Mouse (Mus musculus) heart, embryonic 11.5 days (tissue): Measurements from ENCODE around the gene Gm28051. TPM values are rescaled to one million over a fixed set of nuclear protein-coding genes. Genes with fewer than 3 reads are reported as not detected.

ENCODE experiments used
- ATAC-seq: fragments of 200-750 bp; cut with Nextera tagmentation; replicated peaks from 2 replicates; pipeline ENCODE4 v1.8.0; 2017; ENCODE audit warnings: moderate library complexity; ENCODE audit not compliant: insufficient number of reproducible peaks, low FRiP score, low TSS enrichment
- H3K27ac ChIP-seq: fragments of 300-500 bp; sonication (generic); 2 replicates; pipeline ENCODE4 v1.5.1; 2014; ENCODE audit warnings: mild to moderate bottlenecking, low read depth, low read length
- H3K27me3 ChIP-seq: fragments of 300-500 bp; sonication (generic); 2 replicates; pipeline ENCODE4 v1.6.1; 2014; ENCODE audit warnings: mild to moderate bottlenecking, low read length, mixed read lengths; ENCODE audit not compliant: control insufficient read depth, insufficient read depth
- H3K36me3 ChIP-seq: fragments of 300-500 bp; sonication (generic); 2 replicates; pipeline ENCODE4 v1.6.1; 2014; ENCODE audit warnings: mild to moderate bottlenecking, low read length, moderate library complexity, mixed read lengths; ENCODE audit not compliant: control insufficient read depth, insufficient read depth
- H3K4me1 ChIP-seq: fragments of 300-500 bp; sonication (generic); 2 replicates; pipeline ENCODE4 v1.6.1; 2014; ENCODE audit warnings: low read length; ENCODE audit not compliant: control insufficient read depth, insufficient read depth
- H3K4me2 ChIP-seq: fragments of 300-500 bp; sonication (generic); 2 replicates; pipeline ENCODE4 v1.6.1; 2014; ENCODE audit warnings: mild to moderate bottlenecking, moderate library complexity
- H3K4me3 ChIP-seq: fragments of 300-500 bp; sonication (generic); 2 replicates; pipeline ENCODE4 v1.5.1; 2014; ENCODE audit warnings: low read depth, low read length
- H3K9ac ChIP-seq: fragments of 300-500 bp; sonication (generic); 2 replicates; pipeline ENCODE4 v1.6.1; 2014; ENCODE audit warnings: mild to moderate bottlenecking, low read depth, low read length, moderate library complexity
- H3K9me3 ChIP-seq: fragments of 300-500 bp; sonication (generic); replicated peaks from 2 replicates; pipeline ENCODE4 v1.6.1; 2016; ENCODE audit warnings: low read length; ENCODE audit not compliant: control insufficient read depth
- WGBS: fragments of 180-500 bp; shearing (Covaris S2); extraction: QIAGEN DNeasy Blood & Tissue Kit; methylation state at CpG from one replicate; pipeline ENCODE4 v1.1.7; 2014; ENCODE audit not compliant: insufficient replicate concordance; 5-methylcytosine and 5-hydroxymethylcytosine counted together
- polyA plus RNA-seq: library from polyadenylated mRNA; unstranded; fragments of >200 nt; fragmentation: Nextera tagmentation; extraction: Ambion mirVana; gene quantifications from 2 replicates; pipeline ENCODE4 v1.2.1, GENCODE M21; 2014

Gene Gm28051
- polyA plus RNA-seq, 1 experiment from 2014 or later = not detected

DNA sequence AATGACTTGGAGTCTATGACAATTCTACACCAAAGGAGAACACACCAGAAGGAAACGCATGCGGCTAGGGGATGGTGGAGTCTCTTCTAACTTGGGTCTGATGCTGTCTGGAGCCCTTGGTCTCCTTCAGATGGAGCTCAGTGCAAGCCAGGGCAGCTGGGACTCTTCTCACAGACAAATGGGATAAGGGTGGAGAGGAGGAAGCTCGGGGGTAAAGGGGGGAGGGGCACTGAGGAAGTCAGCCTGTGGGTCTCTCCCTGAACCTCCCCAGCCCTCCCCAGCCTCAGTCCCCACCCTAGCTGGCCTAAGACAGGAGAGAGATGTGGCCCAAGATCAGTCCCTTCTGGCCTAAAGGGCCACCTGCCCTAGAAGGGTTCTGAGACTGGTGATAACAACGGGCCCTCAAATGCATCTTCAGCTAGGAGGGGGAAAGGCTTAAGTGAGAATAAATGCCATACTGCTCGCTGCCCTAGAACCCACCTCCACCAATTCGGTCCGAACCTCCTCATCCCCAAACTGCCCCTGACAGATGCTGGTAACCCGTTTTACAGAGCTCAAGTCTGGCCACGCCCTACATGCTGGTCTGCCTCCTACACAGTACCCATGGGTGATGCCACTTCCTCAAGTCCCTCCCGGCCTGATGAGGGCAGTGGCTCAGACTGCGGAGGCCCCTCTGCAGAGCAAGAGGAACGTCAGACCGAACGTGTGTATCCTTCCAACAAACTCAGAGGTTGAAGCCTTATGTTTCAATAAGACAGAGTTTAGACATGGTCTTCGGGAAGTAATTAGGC is 67.6 kb downstream of the Gm28051 start:
- H3K36me3 ChIP-seq = no peaks in the 10 kb centered on the region
- no peak overlapping the region for H3K27ac ChIP-seq
- H3K4me3 ChIP-seq = no peak overlapping the region
- H3K4me2 ChIP-seq = no peak overlapping the region
- no peaks in the 10 kb centered on the region for H3K27me3 ChIP-seq
- WGBS = 79% methylated on average over 15 of the region's 15 CpGs
- no peak overlapping the region for H3K9ac ChIP-seq
- peaks cover 4% of the 10 kb centered on the region; the same call in 1 of the 2 replicates for H3K4me1 ChIP-seq
- no peak for ATAC-seq
- H3K9me3 ChIP-seq = no peaks in the 10 kb centered on the region

DNA sequence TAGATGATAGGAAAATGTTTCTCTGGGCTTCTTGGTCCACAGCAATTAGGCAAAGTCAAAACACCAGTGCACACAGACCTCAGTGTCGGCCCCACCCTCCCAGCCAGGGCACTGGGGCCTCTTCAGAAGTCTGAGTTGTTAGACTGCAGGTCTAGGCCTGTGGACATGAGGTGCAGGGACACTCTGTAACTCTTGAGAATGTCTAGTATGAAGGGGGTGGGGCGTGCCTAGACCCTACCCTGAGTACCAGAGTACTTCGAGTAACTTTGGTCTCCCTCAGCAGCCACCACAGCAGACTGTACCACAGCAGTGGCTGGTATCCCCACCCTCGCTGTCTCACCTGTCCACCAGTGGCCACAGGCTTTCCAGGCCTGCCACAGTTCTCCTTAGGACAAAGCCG is 71.2 kb downstream of the Gm28051 start:
- ATAC-seq = no peak
- Histone ChIP-seq H3K4me1 (peaks cover 15% of the 10 kb centered on the region), H3K27me3 (no peaks in the 10 kb centered on the region), H3K27ac (no peak overlapping the region), H3K36me3 (no peaks in the 10 kb centered on the region), H3K4me3 (no peak overlapping the region), H3K9me3 (no peaks in the 10 kb centered on the region), H3K4me2 (no peak overlapping the region), H3K9ac (no peak overlapping the region)
- WGBS = 83% methylated on average over 5 of the region's 5 CpGs

GRCm38 (mm10) chr12:102685523-102685931 is 72.0 kb downstream of the Gm28051 start:
- H3K9me3 ChIP-seq = no peaks in the 10 kb centered on the region
- H3K4me3 ChIP-seq = no peak overlapping the region
- ATAC-seq = no peak
- H3K4me1 ChIP-seq = peaks cover 15% of the 10 kb centered on the region
- 60% methylated on average over 9 of the region's 9 CpGs for WGBS
- H3K4me2 ChIP-seq = no peak overlapping the region
- no peak overlapping the region for H3K27ac ChIP-seq
- H3K27me3 ChIP-seq = no peaks in the 10 kb centered on the region
- H3K9ac ChIP-seq = no peak overlapping the region
- no peaks in the 10 kb centered on the region for H3K36me3 ChIP-seq

DNA sequence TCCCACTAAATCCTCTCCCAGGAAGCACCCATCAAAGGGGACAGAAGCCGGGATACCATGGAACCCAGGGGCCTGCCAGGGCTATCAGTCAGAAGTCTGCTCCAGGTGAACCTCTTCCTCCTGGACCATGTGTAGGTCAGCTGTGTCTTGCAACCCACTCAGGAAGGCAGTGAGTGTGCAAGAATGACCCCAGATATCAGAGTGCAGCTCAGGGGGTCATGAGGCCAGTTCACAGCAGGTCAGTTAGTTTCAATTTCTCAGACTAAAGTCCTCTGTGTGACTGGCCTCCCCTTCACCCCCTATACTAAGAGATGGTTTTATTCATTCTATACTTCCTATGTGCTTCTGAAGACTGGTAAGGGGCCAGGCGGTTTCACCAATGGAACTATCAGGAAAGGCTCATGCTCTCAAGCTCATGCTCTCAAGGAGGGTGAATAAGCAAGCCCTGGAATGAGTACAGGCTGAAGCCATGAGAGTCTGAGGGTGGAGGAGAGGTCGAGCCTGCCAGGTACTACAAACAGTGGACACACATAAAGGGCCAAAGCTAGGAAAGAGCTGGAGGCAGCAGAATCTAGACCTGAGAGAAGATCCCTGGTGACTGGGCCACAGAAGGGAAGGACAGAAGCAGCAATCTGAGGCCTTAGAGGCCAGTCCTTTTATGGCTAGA is 72.7 kb downstream of the Gm28051 start:
- no peaks in the 10 kb centered on the region for H3K27me3 ChIP-seq
- no peak overlapping the region for H3K4me2 ChIP-seq
- H3K27ac ChIP-seq = no peak overlapping the region
- 74% methylated on average over 3 of the region's 3 CpGs for WGBS
- no peak for ATAC-seq
- H3K4me3 ChIP-seq = no peak overlapping the region
- no peaks in the 10 kb centered on the region for H3K9me3 ChIP-seq
- H3K9ac ChIP-seq = no peak overlapping the region
- H3K4me1 ChIP-seq = peaks cover 15% of the 10 kb centered on the region
- no peaks in the 10 kb centered on the region for H3K36me3 ChIP-seq

DNA sequence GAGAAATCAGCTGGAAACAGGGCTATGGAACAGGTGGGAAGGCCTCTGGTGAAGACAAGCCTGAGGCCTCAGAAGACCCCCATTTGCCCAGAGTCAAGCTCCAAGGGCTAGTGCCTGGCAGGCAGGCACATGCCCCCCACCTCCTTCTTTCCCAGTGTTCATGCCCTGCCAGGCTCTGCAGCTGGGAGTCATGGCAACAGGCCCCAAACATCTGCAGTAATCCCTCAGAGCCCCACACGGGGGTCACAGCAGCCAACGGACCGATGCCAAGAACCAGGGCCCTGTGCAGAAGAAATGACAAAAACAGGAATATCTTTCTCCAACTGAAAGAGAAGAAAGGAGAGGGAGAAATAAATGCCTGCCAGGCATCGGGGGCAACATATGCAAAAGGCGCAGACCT is 73.6 kb downstream of the Gm28051 start:
- H3K9ac ChIP-seq = no peak overlapping the region
- H3K4me2 ChIP-seq = no peak overlapping the region
- no peaks in the 10 kb centered on the region for H3K9me3 ChIP-seq
- WGBS = 78% methylated on average over 5 of the region's 5 CpGs
- no peak overlapping the region for H3K27ac ChIP-seq
- H3K27me3 ChIP-seq = no peaks in the 10 kb centered on the region
- peaks cover 12% of the 10 kb centered on the region for H3K4me1 ChIP-seq
- no peak overlapping the region for H3K4me3 ChIP-seq
- no peak for ATAC-seq
- no peaks in the 10 kb centered on the region for H3K36me3 ChIP-seq

DNA sequence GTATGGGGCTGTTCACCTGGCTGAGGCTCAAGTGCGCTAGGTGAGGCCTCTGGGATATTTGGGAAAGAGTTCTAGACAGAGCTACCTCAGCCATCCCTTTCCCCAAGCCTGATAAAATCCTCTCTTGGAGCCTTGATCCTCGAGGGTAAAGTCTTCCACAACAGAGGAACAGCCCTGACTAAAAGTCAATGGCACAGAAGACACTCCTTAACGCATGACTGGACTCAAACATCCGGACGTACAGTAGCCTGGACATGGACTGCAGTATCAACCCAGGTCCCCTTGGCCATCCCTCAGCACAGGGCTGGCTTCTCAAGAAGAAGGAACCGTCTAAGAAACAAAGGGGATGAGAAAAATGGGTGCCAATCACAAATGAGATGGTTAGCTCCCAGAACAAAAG is 74.1 kb downstream of the Gm28051 start:
- Histone ChIP-seq H3K4me1 (peaks cover 12% of the 10 kb centered on the region), H3K4me3 (no peak overlapping the region), H3K4me2 (no peak overlapping the region), H3K9ac (no peak overlapping the region), H3K9me3 (no peaks in the 10 kb centered on the region), H3K27me3 (no peaks in the 10 kb centered on the region), H3K27ac (no peak overlapping the region), H3K36me3 (no peaks in the 10 kb centered on the region)
- ATAC-seq = no peak
- 80% methylated on average over 6 of the region's 6 CpGs for WGBS

- H3K9me3 ChIP-seq = no peaks in the 10 kb centered on the region
- H3K4me2 ChIP-seq = no peak overlapping the region
- peaks cover 12% of the 10 kb centered on the region for H3K4me1 ChIP-seq
- H3K9ac ChIP-seq = no peak overlapping the region
- no peak overlapping the region for H3K27ac ChIP-seq
- H3K27me3 ChIP-seq = no peaks in the 10 kb centered on the region
- WGBS = 88% methylated on average over 7 of the region's 7 CpGs
- H3K4me3 ChIP-seq = no peak overlapping the region
- ATAC-seq = no peak
- no peaks in the 10 kb centered on the region for H3K36me3 ChIP-seq
Measured at GRCm38 (mm10) chr12:102682722-102683299, 74.8 kb downstream of the Gm28051 start.

GRCm38 (mm10) chr12:102682085-102682484 is 75.5 kb downstream of the Gm28051 start:
- Histone ChIP-seq H3K27me3 (no peaks in the 10 kb centered on the region), H3K9ac (no peak overlapping the region), H3K36me3 (no peaks in the 10 kb centered on the region), H3K27ac (no peak overlapping the region), H3K4me2 (no peak overlapping the region), H3K4me1 (peaks cover 12% of the 10 kb centered on the region), H3K4me3 (no peak overlapping the region), H3K9me3 (no peaks in the 10 kb centered on the region)
- 58% methylated on average over 5 of the region's 5 CpGs for WGBS
- ATAC-seq = no peak
